Mouse (Mus musculus) monocyte, adult 2 months (primary cell): ENCODE data around the gene Limk1.

ENCODE experiments used
- DNase-seq, 2 experiments: peaks; one replicate each; pipeline ENCODE4 v3.0.0; 2022; ENCODE audit warnings: low spot score in 2 of 2, low read depth in 1 of 2

Limk1 gene

DNA sequence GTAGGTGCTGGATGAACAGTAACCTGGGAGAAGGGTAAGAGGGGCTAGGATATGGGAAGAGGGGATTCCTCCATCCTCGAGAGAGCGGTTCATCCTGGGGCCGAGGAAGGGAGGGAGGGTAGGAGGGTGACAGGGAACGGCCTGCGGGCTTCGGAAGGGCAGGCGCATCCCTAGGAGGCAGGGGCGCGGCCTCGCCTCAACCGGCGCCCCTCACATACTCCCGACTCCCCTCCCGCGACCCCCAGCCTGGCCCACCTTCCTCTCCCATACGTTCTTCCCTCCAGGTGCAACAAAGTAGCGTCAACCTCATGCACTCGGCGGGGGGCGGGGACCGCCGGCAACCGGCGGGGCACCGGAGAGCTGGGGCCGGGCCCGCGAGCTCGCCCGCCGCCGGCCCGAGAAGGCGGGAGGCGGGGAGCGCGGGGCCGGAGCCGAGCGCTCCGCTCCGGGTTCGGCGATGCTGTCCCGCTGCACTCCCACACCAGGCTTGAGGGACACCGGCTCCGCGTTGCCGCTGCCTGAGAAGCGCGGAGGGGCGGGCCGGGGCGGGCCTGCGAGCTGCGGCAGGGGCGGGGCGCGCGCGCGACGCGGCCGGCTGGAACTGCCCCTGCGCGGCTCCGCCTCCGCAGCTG is at the start of gene Limk1:
Limk1 (minus strand) TSS at position 513 of the 632 bp plus-strand sequence.
- no peak for DNase-seq

DNA sequence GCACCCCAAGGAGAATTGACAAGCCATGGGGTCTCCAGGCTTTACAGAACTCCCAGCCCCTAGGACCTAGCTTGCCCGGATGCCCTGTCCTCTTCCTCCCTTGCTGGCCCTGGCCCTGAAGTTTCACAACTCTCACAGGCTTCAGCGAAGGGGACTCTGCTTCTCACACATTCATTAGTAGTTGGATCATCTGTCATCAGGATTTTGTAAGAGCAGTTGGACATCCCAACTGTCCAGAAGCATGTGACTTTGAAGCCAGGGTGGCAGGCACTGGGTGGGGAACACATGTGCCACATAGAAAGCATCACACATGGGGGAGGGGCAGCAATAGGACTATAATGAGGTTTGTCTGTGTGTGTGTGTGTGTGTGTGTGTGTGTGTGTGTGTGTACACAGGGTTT is 46.5 kb upstream of the Limk1 start:
- no peak for DNase-seq

DNA sequence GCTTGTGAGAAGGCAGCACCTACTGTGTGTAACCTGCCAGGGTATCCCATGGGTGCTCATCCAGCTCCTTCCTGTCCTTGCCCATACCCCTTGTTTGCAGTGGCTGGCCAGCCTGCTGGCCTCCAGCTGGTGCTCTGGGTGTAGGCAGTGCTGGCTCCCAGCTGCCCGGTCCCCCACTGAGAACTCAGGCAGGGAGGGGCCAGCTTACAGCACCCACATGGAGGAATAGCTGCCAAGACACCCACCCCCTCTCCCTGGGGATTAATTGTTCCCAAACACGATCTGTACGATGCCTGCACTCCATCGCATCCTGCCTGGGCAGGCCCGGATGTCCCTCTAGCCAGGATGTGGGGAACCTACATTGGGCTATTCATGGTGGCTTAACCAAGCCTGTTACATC is 45.7 kb upstream of the Limk1 start:
- no peak for DNase-seq

DNA sequence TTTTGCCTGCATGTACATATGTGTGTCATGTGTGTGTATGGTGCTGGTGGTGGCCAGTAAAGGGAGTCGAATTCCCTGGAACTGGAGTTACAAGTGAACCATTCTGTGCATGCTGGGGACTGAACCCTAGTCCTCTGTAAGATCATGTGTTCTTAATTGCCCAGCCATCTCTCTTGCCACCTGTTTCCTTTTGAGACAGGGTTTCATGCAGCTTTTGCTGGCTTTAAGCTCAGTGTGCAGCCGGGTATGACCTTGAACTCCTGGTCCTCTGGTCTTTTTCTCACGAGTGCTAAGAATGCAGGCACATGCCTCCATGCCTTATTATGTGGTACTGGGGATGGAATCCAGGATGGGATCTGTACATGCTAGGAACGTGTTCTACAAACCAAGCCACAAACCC is 44.8 kb upstream of the Limk1 start:
- no peak for DNase-seq

DNA sequence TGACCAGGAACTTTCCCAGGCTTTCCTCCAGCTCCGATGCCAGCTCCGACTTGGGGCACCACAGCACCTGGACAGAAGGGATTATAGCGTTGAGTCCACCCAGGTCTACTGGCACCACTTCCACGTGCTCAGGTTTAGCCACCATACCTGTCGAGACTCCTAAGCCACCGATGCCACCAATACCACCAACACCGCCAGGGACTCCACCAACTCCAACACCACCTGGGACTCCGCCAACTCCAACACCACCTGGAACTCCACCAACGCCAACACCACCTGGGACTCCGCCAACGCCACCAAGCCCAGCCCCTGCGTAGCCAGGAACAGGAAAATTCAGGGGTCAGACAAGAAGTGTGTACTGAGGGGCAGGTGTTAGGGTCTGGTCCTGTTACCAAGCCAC is 40.7 kb upstream of the Limk1 start:
- no peak for DNase-seq

GRCm38 (mm10) chr5:134728535-134728934 is 40.1 kb upstream of the Limk1 start:
- DNase-seq = no peak

DNA sequence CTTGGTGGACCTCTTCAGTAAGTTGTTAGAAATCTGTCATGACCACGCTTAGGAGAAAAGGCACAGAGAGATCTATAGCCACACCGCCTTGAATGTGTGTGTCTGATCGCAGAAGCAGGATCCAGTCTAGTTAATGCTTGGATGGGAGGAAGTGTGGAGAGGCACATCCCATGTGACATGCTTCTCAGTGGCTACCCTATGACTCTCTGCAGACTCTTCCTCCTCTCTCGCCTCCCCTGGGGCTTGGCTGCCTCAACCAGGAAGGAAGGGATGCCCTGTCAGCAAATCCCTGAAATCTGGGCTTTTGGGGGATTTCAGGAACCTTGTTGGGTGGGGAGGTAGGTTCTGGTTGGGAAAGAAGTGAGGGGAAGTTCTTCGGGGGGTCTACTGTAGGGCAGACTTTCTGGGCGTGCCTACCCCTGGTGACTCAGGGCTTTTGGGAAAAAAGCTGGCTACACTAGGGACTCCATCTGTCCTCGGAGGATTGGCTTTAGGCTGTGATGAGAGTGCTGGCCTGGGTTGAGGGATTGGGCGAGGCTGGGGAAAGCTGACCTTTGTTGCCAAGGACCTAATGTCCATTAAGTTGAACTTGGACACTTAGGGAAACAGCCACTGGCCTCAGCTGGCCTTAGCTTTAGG is 38.7 kb upstream of the Limk1 start:
- DNase-seq = no peak

GRCm38 (mm10) chr5:134725299-134725698 is 36.9 kb upstream of the Limk1 start:
- no peak for DNase-seq

DNA sequence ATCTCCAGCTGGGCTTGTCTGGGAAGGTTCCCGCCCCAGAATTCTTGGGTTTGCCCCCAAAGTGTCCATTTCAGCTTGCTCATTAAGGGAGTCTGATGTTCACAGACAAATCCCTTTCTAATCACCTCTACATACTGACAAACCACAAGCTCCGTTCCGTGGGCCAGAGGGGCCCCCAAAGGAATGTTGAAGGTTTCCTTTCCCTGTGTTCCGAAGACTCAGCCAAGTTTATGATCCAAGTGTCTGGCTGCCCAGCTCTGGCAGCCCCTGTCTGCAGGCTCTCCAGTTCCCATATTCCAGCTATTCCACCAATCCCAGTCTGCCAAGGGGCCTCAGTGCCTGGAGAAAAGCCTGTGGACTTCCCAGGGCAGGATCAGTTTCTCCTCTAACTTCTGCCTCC is 31.7 kb upstream of the Limk1 start:
- DNase-seq = no peak

DNA sequence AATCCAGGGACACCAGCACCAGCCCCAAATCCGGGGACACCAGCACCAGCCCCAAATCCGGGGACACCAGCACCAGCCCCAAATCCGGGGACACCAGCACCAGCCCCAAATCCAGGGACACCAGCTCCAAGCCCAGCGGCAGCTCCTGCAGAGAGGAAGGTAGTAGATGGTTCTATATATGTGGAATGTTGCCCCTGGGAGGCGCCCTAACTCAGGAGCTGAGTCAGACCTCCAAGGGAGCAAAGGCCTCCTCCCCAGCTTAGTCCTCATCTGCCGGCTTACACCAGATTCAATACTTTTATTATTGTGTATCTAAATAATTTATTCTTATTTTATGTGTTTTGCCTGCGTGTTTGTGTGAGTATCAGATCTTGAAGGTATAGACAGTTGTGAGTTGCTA is 22.7 kb upstream of the Limk1 start:
- DNase-seq = no peak

DNA sequence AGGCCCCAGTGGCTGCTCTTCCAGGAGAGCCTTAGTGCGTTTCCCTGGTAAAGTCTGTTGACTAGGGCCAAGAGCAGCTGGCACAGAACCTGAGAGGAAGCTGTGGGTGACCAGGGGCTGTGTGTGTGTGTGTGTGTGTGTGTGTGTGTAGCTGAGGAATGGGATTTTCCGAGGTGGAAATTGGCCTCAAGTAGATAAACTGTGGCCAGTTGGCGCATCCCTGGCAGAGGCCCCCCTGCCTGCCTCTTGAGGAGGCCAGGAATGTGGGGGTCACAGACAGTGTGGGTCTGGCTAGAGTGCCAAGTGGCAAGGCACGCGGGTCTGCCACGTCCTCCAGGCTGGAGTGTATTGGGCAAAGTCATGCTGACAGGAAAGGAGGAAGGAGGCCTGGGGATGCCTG is 20.9 kb upstream of the Limk1 start:
- no peak for DNase-seq

GRCm38 (mm10) chr5:134704157-134704556 is 15.8 kb upstream of the Limk1 start:
- peak; percentile 13 to 61 for DNase-seq

- DNase-seq = no peak
Measured at GRCm38 (mm10) chr5:134695539-134695938, 7.1 kb upstream of the Limk1 start.

GRCm38 (mm10) chr5:134695082-134695481 is 6.7 kb upstream of the Limk1 start:
- DNase-seq = no peak

DNA sequence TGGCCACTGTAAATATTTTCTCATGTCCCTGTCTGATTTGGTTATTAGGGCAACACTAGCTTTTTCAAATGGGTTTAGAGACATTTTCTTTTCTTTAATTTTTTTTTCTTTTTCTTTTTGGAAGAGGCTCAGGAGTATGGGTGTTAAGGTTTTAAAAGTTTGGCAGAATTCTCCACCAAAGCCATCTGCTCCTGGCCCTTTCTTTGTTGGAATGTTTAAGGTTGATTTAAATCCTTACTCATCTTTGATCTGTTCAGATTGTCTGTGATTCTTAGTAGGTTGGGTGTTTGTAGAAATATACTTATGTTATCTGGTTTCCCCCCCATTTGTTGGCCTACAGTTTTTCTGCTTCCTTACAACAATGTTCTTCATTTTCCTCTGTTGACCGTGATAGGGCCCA is 4.3 kb upstream of the Limk1 start:
- DNase-seq = no peak

DNA sequence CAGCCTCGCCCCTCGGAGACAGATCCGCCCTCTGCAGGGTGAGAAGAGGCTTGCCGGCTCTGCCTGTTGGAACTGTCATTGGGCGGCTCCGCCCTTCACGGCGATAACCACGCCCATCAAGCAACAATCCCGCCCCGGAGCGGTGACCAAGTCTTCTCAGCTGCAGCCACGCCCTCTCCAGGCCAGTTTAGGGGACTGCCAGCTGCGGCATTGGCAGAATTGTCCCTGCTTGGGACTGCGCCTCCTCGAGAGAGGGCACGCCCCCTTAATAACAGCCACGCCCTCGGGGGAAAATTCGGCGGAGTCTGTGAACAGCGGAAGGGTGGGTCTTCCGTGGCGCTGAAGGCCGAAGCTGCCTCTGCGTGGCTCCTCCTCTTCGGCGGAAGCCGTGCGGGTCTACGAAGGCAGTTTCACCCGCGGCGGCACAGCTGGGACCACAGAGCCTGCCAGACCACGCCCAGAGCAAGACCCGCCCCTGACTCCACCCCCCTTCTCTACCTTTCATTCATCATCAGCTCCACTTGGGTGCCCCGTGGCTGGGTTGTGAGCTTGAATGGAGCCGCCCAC is 403 bp upstream of the Limk1 start:
- DNase-seq = peak; percentile 100

GRCm38 (mm10) chr5:134687187-134687586 is 1.2 kb downstream of the Limk1 start:
- DNase-seq = no peak

DNA sequence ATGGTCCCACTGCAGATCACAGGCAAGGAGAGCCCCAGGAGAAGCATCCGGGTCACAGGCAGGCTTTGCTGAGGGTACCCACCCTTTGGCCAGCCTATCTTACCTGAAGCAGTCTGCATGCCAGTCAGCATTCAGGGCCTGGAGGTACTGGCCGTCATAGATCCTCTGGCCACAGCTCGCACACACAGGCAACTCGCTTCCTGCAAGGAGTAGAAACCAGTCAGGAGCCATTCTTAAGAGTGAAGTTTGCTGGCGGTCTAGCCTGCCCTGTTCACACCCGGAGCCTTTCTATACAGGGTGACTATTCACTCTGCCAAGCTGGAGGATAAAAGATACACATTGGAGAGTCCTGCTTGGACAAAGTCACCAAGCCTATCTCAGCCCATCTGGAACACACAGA is 1.9 kb downstream of the Limk1 start:
- no peak for DNase-seq

DNA sequence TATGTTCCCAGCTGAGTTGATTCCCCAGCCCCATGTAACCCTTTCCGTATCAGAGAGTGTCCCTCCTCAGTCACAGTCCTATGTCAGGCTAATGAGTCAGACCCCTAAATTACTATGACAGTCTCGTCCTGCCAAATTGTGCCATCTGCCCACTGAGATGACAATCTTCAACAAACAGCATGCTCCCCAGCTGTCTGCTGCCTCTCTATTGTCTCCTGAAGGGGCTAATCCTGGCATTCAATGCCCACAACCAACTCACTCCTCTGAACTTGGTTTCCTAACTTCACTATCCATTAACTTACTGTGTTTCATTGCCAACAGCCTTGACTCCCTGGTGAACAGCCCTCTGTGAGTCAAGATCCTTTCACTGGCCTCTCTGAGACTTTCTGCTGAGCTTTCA is 4.0 kb downstream of the Limk1 start:
- DNase-seq = no peak

DNA sequence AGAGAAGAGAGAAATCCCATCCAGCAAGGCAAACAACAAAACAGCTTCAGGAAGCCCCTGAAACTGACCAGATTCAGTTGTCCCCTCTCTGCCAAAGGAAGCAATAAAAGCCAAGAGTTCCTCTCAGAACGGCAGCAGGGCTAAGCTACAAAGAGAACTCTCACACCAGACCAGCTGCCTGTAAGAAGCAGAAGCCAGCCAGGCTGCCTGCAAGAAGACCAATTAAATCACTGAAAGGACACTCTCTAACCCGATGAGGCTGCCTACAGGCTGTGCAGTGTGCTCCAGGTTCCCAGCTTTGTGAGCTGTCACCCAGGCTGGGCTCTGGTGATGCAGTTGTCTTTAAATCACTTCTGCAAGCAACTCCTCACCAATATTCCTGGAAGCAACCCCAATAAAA is 4.6 kb downstream of the Limk1 start:
- no peak for DNase-seq

- no peak for DNase-seq
Measured at GRCm38 (mm10) chr5:134680238-134680637, 8.2 kb downstream of the Limk1 start.

DNA sequence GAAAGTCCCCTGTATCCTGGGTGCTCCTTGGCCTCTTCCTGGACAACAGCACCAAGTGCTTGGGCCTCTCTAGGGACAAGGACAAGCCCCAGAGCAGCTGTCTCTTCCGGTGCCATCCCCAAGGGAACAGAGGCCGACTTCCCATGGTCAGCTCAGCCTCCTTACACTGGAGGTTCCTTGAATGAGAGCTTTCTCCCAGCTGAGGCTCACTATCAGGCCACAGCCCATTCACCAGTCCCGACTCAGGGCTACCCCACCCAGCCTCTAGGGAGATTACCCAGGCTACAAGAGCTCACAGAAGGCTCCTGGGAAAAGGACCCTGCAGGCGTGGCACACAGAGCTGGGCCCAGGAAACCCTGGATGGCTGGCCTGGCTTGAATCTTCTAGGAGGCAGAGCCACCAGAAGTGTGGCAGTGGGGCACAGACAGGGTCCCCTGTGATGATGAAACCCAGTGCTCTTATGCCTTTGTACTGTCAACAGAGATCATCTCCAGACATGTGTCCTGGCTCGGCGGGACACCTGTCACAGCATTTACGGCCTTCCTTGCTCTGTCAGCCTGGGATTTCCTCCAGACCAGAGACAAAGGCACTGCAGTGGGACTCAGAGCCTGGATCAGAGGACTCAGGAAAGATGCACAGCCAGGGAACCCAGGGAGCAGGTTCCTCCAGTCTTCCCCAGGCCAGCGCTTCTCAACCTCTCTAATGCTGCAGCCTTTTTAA is 9.4 kb downstream of the Limk1 start:
- DNase-seq = no peak
